Mouse (Mus musculus): ENCODE measurements around the gene Rnf144a.
"Not testable (repeated sequence)": the region's sequence is repeated elsewhere in the genome, so short reads cannot be mapped to it uniquely, and the experiment has no call there.

Rnf144a gene

DNA sequence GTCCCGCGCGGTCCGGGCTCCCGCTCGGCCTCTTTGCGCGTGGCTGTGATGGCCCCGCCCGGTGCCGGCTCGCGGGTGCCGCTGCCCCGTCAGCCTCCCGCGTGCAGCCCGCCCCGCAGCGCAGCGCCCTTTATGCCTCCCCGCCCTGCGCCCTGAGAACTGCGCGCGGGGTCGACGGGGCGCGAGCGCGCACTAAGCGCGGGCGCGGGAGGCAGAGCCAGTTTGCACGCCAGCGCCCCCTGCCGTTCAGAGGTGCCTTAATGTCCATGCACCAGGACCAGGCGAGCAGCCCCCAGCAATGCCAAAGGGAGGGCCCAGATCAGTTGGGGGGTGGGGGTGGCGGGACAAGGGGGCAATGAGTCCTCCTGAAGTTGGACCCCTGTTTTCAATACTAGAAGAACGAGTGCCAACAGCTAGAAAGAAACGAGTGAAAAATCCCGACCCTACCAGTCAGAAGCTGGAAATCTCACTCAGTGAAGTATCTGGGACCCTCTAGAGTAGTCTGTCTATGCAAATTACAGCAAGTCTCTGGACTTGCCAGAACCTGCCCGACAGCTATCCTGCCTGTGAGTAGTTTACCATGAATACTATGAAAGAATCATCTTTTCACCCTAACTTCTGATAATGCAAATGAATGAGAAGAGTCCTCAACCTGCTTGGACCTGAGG, at the start of gene Rnf144a:
Gene Rnf144a (minus strand): TSS at position 151 of the 668 bp plus-strand sequence.
- ChIA-PET CTCF (interaction anchor here in 3 of 4 experiments (0.5 to 0.9 kb wide), 5 partner anchors 9 to 138 kb away, joined by 3 to 7 read pairs (median 3); no protein-coding TSS in a partner anchor), POLR2A (interaction anchor here in 2 of 4 experiments (0.5 to 1.6 kb wide), 7 partner anchors 8 to 1518 kb away, joined by 3 to 4 read pairs (median 3); no protein-coding TSS in a partner anchor)

DNA sequence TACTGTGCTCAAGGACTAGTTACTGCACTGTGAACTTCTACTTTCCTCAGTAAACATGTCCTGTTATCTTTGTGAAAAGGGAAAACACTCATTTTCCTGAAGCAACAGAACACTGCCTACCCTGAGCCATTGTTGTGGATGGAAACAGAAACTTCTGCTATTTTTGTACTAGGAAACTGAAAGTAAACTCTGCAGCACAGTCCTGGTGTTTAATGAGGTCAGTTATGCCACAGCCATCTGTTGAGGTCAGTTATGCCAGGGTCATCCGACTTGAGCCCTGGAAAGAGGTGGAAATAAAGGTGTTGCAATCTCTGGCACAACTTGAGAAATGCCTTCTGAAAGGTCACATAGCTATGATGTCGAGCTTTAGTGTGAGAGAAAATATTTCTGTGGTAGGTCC, 45.0 kb upstream of the Rnf144a start:
- ChIA-PET POLR2A (interaction anchor here in 1 of 4 experiments (0.7 to 1.1 kb wide), 2 partner anchors 9 to 20 kb away, joined by 3 to 4 read pairs; partner anchors contain the start of gene Cmpk2), CTCF (interaction anchor here in 2 of 4 experiments (0.6 to 1.0 kb wide), 2 partner anchors 20 kb away, joined by 3 read pairs; no protein-coding TSS in a partner anchor)

DNA sequence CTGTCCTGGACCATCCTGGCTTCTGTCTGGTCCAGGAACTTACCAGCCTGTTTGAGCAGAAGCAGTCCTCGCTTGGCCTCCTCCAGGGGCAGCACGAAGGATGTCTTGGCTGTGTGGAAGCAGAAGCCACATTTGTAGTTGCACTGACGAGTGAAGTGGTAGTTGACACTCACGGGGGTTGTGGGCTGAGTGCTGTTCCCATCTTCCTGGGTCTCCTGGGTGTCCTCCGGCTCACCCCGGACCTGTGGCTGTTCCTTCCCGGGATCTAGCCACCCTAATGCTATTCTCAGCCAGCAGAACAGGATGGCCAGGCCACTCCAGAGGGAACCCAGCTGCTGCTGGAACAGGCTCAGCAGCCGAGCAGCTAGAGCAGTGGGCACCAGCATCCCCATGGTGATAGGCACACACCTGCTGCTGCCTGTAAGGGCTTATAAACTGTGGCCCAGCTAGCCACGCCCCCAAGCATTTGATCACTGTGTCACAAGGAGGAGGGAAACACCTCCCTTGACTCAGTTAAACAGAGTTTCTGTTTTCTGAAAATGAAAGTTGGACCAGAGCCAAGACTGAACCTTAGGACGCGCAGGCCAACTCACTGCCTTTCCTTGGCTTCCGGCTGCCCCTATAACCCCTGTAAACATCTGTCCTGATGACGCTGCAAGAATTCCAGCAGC, 41.1 kb upstream of the Rnf144a start, which contains the start of gene Rsad2:
Gene Rsad2 (minus strand): TSS at position 425 of the 671 bp plus-strand sequence.
- CTCF ChIA-PET: no interaction called here
- POLR2A ChIA-PET: interaction anchor here in 1 of 4 experiments (1.3 kb wide), 1 partner anchor 13 kb away, joined by 8 read pairs; the partner anchor contains the start of gene Cmpk2

GRCm38 (mm10) chr12:26454682-26455081, 39.6 kb upstream of the Rnf144a start:
- ChIA-PET POLR2A (no interaction called here), CTCF (interaction anchor here in 1 of 4 experiments (0.5 to 0.6 kb wide), 2 partner anchors 13 to 1362 kb away, joined by 6 to 16 read pairs; no protein-coding TSS in a partner anchor)

GRCm38 (mm10) chr12:26452951-26453350, 37.9 kb upstream of the Rnf144a start:
- POLR2A ChIA-PET: interaction anchor here in 1 of 4 experiments (0.5 to 0.6 kb wide), 2 partner anchors 21 to 77 kb away, joined by 3 read pairs; no protein-coding TSS in a partner anchor
- CTCF ChIA-PET: no interaction called here

DNA sequence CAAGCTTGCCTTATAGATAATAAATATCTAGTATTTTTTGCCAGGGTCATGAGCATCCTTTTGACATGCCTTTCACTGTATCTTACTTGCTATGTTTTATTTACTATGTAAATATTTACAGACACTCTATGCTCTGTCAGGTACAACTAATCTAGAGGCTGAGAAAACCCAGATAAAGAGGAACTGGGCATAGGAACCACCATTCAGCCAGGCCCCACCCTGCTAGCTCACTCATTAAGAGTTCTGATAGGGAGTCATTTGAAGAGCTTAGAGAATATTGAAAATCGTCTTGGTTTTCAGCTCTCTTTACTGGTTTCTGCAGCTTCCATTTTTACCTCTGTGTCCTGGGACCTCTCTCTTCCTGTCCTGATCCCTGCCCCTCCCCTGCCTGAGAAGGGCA, 36.1 kb upstream of the Rnf144a start:
- POLR2A ChIA-PET: no interaction called here
- CTCF ChIA-PET: no interaction called here

DNA sequence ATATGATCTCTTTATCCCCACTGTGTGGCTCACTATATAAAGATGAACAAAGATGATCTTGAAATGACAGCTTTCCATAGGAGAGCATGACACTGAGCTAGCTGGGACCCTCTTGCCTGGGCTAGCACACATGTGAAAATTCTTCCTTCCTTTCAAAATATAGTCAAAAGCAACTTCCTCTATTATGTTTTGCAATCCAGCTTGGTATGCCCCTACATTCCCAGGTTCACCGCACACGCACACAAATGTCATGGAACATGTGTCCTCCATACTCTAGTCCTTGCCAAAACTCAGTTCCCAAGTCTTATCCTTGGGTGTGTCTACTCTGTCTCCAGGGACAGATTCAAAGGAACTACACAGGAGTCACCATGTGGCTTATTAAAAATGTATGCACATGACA, 34.4 kb upstream of the Rnf144a start:
- ChIA-PET CTCF (no interaction called here), POLR2A (no interaction called here)

DNA sequence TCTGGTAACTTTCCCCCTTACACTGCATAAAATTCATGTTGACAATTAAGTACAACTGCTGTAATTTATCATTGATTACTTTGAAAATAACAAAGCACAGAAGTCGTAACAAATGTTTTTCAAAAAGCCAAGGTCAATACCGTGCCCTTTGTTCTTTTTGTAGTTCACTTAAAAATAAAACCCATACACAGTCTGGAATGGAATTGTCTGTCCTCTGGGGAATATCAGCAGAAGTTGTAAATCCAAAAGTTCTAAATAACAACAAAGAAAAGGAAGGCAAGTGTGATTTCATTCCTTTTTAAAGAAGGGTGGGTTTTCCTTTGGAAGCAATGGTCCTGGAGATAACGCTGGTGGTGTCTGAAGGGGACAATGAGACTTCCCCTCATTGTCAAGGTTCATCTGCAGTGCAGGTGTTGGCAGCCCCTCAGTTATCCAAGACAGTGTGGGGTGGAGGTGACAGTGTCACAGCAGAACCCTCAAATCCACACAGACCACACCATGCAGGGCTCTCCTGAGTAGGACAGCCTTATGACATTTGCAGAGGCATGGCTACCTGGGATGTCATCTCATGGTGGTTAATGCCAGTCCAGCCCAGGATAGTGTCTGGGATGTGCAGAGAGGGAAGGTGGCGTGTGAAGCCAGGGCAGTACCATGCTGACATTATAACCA, 31.5 kb upstream of the Rnf144a start:
- POLR2A ChIA-PET: no interaction called here
- CTCF ChIA-PET: no interaction called here

GRCm38 (mm10) chr12:26444511-26444910, 29.5 kb upstream of the Rnf144a start:
- POLR2A ChIA-PET: no interaction called here
- CTCF ChIA-PET: no interaction called here

GRCm38 (mm10) chr12:26444054-26444453, 29.0 kb upstream of the Rnf144a start:
- ChIA-PET POLR2A (no interaction called here), CTCF (interaction anchor here in 1 of 4 experiments (0.6 kb wide), 1 partner anchor 924 kb away, joined by 3 read pairs; no protein-coding TSS in a partner anchor)

DNA sequence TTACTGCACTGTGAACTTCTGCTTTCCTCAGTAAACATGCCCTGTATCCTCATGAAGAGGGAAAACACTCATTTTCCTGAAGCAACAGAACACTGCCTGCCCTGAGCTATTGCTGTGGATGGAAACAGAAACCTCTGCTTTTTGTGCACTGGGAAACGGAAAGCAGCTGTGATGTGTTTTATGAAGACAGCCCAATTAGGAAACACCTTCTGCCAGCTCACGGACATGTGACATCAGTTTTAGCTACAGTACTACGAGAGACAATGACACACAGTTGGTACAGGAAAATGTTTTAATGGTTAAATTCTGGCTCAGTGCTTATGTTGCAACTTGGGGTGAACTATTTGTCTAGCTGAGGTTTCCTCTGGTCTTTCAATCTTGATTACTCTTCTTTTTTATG, 24.3 kb upstream of the Rnf144a start:
- POLR2A ChIA-PET: interaction anchor here in 1 of 4 experiments (1.2 kb wide), 1 partner anchor 21 kb away, joined by 4 read pairs; no protein-coding TSS in a partner anchor
- CTCF ChIA-PET: no interaction called here

GRCm38 (mm10) chr12:26437950-26438349, 22.9 kb upstream of the Rnf144a start:
- POLR2A ChIA-PET: no interaction called here
- CTCF ChIA-PET: interaction anchor here in 2 of 4 experiments (0.6 to 0.8 kb wide), 2 partner anchors 13 to 1068 kb away, joined by 4 to 6 read pairs; no protein-coding TSS in a partner anchor

DNA sequence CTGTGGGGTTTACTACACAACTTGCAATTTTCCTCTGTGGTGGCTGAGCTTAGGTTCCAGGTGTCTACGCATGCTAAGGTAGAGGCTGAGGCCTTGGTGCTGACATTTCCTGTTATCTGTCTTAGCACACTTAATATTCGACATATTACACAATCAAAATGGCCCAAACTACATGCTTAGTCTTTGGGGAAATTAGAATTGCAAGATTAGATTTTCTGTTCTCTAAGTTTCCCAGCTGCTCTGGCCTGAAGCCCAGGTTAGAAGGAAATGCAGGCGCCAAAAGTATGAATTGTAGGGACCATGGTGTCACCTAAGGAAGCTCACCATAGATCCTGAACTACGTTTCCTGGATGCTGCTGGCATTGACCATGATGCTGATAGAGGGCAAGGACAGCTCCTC, 21.3 kb upstream of the Rnf144a start:
- CTCF ChIA-PET: no interaction called here

DNA sequence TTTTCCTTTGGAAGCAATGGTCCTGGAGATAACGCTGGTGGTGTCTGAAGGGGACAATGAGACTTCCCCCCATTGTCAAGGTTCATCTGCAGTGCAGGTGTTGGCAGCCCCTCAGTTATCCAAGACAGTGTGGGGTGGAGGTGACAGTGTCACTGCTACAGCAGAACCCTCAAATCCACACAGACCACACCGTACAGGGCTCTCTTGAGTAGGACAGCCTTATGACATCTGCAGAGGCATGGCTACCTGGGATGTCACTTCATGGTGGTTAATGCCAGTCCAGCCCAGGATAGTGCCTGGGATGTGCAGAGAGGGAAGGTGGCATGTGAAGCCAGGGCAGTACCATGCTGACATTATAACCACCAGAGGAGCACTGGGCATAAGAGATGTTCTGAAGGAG, 13.7 kb upstream of the Rnf144a start:
- CTCF ChIA-PET, POLR2A ChIA-PET: not testable (repeated sequence)

More for the DNA sequence above, 21.3 kb upstream of the Rnf144a start:
- POLR2A ChIA-PET: no interaction called here

DNA sequence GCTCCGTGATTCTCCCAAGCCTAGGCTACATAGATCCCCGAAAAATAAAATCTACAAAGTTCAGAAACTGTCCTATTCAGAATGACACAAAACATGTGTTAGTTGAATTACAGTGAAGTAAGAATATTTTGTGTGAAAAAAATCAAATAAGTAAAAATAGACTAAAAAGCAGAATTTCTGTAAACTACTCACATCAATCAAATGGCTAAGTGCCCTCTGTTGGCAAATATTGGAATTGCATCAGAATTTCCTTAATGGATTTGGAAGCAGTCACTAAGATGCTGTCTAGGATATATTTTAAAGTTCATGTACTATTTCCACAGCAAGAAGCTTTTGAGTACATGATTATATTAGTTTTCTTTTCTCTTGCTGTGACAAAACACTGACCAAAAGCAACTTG, 9.8 kb upstream of the Rnf144a start:
- ChIA-PET CTCF (interaction anchor here in 2 of 4 experiments (0.6 to 1.1 kb wide), 7 partner anchors 8 to 338 kb away, joined by 3 to 5 read pairs (median 3); no protein-coding TSS in a partner anchor), POLR2A (no interaction called here)

DNA sequence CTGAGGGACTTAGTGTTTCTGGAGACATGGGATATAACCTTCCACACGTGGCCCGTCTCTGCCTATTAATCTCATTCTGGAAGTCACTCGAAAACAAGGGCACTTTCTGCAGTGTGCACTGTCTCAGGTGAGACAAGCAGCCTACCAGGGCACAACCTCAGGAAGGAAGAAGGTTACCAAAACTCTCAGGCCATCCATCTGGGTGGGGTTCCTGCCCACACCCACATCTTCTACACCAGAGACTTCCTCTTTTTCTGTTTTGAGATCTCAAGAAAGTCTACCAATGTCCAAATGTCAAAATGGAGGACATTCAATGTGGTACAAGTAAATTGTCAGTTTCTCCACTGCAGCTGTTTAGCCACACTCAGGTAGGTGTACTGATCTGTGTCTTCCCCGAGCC, 3.3 kb upstream of the Rnf144a start:
- ChIA-PET CTCF (no interaction called here), POLR2A (no interaction called here)

DNA sequence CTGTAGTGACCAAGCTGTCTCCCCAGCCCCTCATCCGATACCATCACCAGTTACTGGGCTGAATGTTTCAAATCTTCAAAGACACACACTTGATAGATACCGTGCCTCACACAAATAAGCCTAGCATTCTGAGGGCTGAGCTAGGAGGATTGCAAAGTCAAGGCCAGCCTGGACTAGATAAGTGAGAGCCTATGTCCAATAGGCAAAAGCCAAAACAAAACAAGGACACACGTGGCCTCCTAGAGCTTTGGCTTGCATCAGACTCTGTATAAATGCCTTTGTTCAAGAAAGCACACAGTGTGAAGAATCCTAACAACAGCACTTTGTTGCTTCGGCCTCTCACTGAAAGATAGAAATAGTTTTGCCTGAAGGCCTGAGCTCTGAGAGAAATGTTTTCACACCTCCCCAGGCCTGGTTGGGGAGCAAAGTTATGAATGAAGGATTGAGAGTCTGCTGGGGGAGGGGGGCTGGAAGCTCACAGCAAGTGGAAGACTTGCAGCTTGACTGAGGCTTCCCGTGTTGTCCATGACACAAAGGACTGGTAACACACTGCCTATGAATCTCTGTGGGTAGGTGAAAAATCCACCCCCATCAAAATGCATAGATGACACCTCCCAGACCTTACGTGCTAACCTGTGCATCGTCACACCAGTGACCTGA, 1.7 kb upstream of the Rnf144a start:
- CTCF ChIA-PET: interaction anchor here in 2 of 4 experiments (0.6 to 1.0 kb wide), 6 partner anchors 9 to 1423 kb away, joined by 3 to 9 read pairs (median 4); no protein-coding TSS in a partner anchor
- POLR2A ChIA-PET: interaction anchor here in 3 of 4 experiments (0.7 to 1.5 kb wide), 6 partner anchors 10 to 1516 kb away, joined by 3 to 4 read pairs (median 3); partner anchors contain the start of gene Cmpk2 (in 1 of the 3)

GRCm38 (mm10) chr12:26414451-26415103, 477 bp downstream of the Rnf144a start:
- POLR2A ChIA-PET: interaction anchor here in 3 of 4 experiments (0.5 to 1.6 kb wide), 6 partner anchors 7 to 1518 kb away, joined by 3 to 4 read pairs (median 3); no protein-coding TSS in a partner anchor
- CTCF ChIA-PET: interaction anchor here in 1 of 4 experiments (1.0 kb wide), 1 partner anchor 9 kb away, joined by 3 read pairs; no protein-coding TSS in a partner anchor

Measured in embryonic stem cell, embryonic (primary cell).